9 mouse cellular contexts compared by ENCODE assay signal in the genomic region with DNA sequence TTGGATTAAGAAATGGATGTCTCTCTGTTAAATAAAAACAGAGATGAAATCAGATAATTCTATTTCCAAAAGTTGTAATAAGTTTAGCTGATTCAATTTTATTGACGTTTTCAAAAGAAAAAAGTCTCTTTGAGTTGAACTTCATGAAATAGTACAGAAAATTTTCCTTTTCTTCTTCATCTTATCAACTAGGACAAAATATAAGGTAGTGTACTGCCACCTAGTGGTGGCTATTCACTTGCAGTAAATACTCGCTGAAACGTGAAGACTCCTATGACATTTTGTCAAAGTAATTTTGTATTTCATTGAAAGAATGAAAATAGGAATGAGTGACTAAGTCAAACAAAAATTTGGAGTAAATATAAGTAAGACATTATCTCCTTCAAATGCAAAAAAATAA. TPM values are rescaled to one million over a fixed set of nuclear protein-coding genes. Genes with fewer than 3 reads are reported as not detected.
DNase-seq lines count a peak whose midpoint lies in the region; TF ChIP-seq lines count a peak whose summit lies in the region.
"Had no signal": no experiment of that assay in that cellular context is flagged by ENCODE, and none has a peak within 500 bp of the region (broad histone marks: within the 10 kb centered on the region; RNA-seq: fewer than 3 reads in every experiment).

No protein-coding gene starts in this region.

- no peak for TF ChIP-seq POLR2A in kidney, adult 2 months (IDR thresholded peaks at IDR 0.05; ENCODE audit: low read depth, low read length)
- TF ChIP-seq POLR2A in thymus, adult 2 months (IDR thresholded peaks at IDR 0.05; ENCODE audit: control insufficient read depth, extremely low read depth, insufficient read depth, low read length, poor library complexity): no peak

- WGBS in kidney, adult 2 months: 2% methylated on average over 3 of the region's 3 CpGs
- WGBS in thymus, adult 2 months: 2% methylated on average over 3 of the region's 3 CpGs

- H3K36me3 ChIP-seq in kidney, adult 2 months (ENCODE audit: control insufficient read depth, insufficient read depth, low read length): no peaks in the 10 kb centered on the region
- no peaks in the 10 kb centered on the region for H3K36me3 ChIP-seq in thymus, adult 2 months (ENCODE audit: control insufficient read depth, insufficient read depth, low read length)
- H3K36me3 ChIP-seq: liver, embryonic 15.5 days had no signal

- peak; percentile 25 for TF ChIP-seq CTCF in kidney, adult 2 months (conservative IDR thresholded peaks at IDR 0.05; ENCODE audit: insufficient read depth, insufficient read length, low read depth, low read length)
- no peak for TF ChIP-seq CTCF in thymus, adult 2 months (IDR thresholded peaks at IDR 0.05; ENCODE audit: borderline replicate concordance, control insufficient read depth, extremely low read depth, insufficient read depth, low read length, poor library complexity)

- no peak overlapping the region for H3K4me3 ChIP-seq in kidney, adult 2 months (ENCODE audit: insufficient read depth, low read depth, low read length)
- no peak overlapping the region for H3K4me3 ChIP-seq in thymus, adult 2 months (ENCODE audit: control insufficient read depth, insufficient read depth, low read length)
- H3K4me3 ChIP-seq: liver, embryonic 15.5 days had no signal

- H3K27ac ChIP-seq in kidney, adult 2 months (ENCODE audit: insufficient read depth, low read depth, low read length): no peak overlapping the region
- no peak overlapping the region for H3K27ac ChIP-seq in thymus, adult 2 months (ENCODE audit: control insufficient read depth, insufficient read depth, low read length)
- H3K27ac ChIP-seq: liver, embryonic 15.5 days had no signal

- no peaks in the 10 kb centered on the region for H3K4me1 ChIP-seq in kidney, adult 2 months (ENCODE audit: control insufficient read depth, insufficient read depth, low read length)
- no peaks in the 10 kb centered on the region for H3K4me1 ChIP-seq in thymus, adult 2 months (replicated peaks; ENCODE audit: control insufficient read depth, insufficient read depth, low read length)
- H3K4me1 ChIP-seq: liver, embryonic 15.5 days had no signal

- peak; percentile 30 for DNase-seq in kidney, adult 2 months
- DNase-seq in kidney, adult 11 months: no peak
- DNase-seq in thymus, postnatal 4 days: peak; percentile 8
- no peak for DNase-seq in thymus, adult 2 months
- peak; percentile 26 for DNase-seq in c-Kit-negative CD71-positive TER-119-positive erythroid progenitor cells, embryonic 14.5 days (ENCODE audit: low read depth, low spot score)
- DNase-seq in lung, postnatal 10 days: peak; percentile 38
- no peak for DNase-seq in ovary, postnatal 36 days (ENCODE audit: low spot score)
- no peak for DNase-seq in urinary bladder, postnatal 10 days (ENCODE audit: low spot score)

- H3K27me3 ChIP-seq in kidney, adult 2 months (replicated peaks; ENCODE audit: control insufficient read depth, insufficient read depth, low read length): no peaks in the 10 kb centered on the region
- no peaks in the 10 kb centered on the region for H3K27me3 ChIP-seq in thymus, adult 2 months (ENCODE audit: control insufficient read depth, insufficient read depth, low read length)
- H3K27me3 ChIP-seq: liver, embryonic 15.5 days had no signal

RNA-seq across cellular contexts. Expression of a gene that starts 56.1 kb away (rescaled TPM):
- polyA plus RNA-seq in kidney, adult 2 months (2012; rRNA removed): not detected in 2 replicates
- not detected in 2 replicates for polyA plus RNA-seq in thymus, adult 2 months (2012; rRNA removed)
- polyA plus RNA-seq: liver, embryonic 15.5 days had no signal

Comparison
In these comparisons a context has a peak if more than half of its experiments do, and no peak if none do; other contexts are left out.
1. DNase-seq: peak in kidney, adult 2 months (single experiment), thymus, postnatal 4 days (single experiment), c-Kit-negative CD71-positive TER-119-positive erythroid progenitor cells, embryonic 14.5 days (single experiment) and lung, postnatal 10 days (single experiment); none in kidney, adult 11 months (single experiment), thymus, adult 2 months (single experiment), ovary, postnatal 36 days (single experiment) and urinary bladder, postnatal 10 days (single experiment).